Mouse (Mus musculus) left cerebral cortex, adult 8-10 months (tissue): ENCODE measurements at regions not wholly inside any gene's neighbourhood (a gene's known extent, or its start where the extent isn't known, plus 50 kb on each side); places are given as distances from the start of the nearest gene placed in this dataset.

Source experiments
- DNase-seq, 2 experiments: peaks; one replicate each; pipeline ENCODE4 v3.0.0; 2022; ENCODE audit warnings: low spot score in 2 of 2

DNA sequence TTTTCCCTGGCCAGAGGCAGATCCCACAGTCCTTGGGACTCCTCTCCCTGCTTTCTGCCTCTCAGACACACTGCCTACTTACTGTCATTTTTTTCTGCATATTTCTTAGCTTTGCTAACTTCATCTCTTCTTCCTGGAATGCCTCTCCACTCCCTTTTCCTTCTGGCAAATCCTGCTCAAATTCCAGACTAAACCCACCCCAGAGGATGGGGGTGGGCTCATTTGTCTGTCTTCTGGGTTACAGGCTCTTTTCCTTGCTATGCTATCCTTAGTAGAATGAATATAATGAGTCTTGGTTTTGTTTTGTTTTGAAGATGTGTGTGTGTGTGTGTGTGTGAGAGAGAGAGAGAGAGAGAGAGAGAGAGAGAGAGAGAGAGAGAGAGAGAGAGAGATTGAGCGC is 51.9 kb upstream of the Klf9 start:
- DNase-seq, result no peak

DNA sequence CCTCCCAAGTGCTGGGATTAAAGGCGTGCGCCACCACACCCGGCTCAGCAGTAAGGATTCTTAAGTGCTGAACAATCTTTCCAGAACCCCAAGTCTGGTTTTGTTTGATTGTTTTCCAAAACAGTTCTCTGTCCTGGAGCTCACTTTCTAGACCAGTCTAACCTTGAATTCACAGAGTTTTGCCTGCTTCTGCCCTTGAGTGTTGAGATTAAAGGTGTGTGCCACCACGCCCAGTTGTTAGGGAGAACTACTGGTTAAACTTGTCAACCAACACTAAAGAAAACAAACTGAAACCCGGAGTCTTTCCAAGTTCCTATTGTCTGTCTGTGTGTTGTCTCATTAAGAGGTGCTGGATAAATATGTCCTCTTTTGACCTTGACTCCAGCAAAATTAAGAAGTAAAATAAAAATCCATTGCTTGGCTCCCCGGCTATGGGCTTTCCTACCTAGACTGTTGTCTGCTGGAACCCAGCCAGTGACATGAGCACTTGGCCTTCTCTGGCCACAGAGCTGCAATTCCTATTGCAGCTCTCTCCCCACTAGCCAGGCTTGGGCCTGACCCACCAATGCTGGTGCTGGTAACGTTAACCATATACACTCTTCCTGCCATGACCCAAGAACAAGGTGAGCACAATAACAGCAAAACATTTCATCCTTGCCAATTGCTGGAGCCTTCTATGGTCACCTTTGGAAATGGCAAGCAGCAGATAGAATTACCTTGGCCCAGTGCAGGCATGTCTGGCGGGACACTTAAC is 51.1 kb upstream of the Klf9 start:
- DNase-seq, result no peak
